Mouse (Mus musculus) cerebellum, adult 18-20 months (tissue): Measurements from ENCODE around the gene Fmo4.

Experiments used
- DNase-seq, 2 experiments: peaks; one replicate each; pipeline ENCODE4 v3.0.0; 2021

Gene Fmo4

DNA sequence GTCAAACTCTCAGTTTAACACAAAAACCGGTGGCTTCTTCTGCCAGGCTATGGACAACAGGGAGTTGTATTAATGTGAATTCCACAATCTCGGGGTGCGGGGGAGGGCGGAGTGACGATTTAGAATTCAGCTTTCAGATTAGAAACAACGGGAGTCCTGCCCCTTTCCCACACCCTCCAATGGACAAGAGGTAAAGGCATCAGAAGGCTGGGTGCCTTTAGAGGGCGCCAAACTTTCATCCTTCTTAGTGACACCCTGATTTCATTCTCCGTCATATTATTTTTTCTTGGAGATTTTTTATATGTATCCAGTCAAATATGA lies at the start of gene Fmo4:
TSS of gene Fmo4 (minus strand) at position 137 of the 321 bp plus-strand sequence.
- peak in 1 of 2 experiments; percentile 3 for DNase-seq

DNA sequence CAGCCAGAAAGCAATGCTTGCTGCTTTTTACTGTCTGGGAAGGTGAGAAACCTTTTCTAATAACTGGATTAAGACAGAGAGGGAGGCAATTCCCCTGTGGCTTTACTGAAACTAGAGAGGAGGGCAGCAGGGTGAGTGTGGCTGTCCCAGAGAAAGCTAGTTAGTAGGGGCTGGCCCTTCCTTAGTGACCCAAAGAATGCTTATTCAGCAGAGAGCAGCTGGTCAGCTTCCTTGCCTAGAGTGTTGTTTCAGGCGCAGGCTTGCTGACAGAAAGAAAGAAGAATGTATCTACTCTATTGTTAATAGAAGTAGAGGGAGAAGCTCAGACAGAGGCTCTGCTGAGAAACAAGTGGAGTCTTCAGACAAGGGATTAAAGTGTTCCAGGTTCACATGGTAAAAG lies 48.6 kb upstream of the Fmo4 start:
- DNase-seq: no peak

DNA sequence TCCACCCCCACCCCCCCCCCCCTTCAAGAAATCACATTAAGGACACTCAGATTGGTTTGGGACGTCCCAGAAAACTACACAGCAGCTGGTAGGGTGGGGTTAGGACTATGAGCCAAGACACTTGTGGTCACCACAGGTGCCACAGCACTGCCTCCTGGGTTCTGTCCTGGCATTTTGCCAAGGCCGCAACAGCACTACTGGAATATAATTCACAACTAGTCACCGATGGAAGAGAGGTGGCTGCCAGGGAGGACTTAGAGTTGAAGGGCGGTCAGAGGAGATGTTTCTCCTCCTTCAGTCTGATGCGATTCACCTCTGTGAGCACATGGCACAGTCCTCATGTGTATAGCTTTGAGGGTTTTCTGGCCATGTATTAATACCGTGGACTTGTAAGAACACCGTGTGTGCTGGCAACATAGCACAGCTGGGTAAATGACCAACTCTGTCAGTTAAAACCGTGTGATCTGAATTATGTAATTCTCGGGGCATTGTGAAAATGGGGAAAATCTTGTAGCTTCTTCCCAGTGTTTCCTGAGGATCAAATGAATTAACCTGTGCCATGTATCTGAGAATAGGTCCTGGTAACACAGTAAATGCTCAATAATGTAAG lies 46.3 kb upstream of the Fmo4 start:
- DNase-seq: no peak

DNA sequence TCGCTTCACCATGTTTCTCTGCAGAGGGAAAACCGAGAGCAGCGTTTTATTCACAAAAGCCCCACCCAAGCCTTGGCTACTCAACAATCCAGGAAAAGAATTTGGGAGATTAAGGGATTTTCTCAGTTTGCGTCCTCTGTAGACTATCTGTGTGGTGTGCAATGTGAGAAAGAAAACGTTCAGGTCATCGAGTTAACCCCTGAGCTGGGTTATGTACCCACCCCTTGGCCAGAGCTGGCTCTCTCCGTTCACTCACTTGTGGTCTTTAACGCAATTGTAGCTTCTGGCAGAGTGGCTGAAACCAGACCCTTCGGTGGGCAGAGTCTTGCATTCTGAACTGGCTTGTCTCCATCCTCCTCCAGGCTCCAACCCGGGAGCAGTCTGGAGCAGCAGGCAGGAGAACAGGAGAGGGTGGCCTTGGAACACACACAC lies 45.8 kb upstream of the Fmo4 start:
- no peak for DNase-seq

DNA sequence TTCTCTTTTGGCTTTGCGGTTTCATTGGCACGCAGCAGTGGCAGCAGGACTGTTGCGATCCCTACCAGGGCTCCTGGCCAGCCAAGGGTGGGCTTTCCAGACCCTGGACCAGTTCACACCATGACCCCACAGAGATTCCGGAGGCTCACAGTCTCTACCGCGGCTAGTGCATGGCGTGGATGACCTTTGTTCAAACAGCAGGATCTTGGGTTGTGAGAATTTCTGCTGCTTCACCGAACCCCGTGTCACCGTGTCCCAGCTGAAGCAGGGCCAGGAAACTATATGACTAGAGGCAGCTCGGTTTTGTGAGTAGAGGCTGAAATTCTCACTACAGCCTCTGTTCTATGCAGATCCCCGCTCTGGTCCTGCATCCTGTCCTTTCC lies 45.0 kb upstream of the Fmo4 start:
- no peak for DNase-seq

DNA sequence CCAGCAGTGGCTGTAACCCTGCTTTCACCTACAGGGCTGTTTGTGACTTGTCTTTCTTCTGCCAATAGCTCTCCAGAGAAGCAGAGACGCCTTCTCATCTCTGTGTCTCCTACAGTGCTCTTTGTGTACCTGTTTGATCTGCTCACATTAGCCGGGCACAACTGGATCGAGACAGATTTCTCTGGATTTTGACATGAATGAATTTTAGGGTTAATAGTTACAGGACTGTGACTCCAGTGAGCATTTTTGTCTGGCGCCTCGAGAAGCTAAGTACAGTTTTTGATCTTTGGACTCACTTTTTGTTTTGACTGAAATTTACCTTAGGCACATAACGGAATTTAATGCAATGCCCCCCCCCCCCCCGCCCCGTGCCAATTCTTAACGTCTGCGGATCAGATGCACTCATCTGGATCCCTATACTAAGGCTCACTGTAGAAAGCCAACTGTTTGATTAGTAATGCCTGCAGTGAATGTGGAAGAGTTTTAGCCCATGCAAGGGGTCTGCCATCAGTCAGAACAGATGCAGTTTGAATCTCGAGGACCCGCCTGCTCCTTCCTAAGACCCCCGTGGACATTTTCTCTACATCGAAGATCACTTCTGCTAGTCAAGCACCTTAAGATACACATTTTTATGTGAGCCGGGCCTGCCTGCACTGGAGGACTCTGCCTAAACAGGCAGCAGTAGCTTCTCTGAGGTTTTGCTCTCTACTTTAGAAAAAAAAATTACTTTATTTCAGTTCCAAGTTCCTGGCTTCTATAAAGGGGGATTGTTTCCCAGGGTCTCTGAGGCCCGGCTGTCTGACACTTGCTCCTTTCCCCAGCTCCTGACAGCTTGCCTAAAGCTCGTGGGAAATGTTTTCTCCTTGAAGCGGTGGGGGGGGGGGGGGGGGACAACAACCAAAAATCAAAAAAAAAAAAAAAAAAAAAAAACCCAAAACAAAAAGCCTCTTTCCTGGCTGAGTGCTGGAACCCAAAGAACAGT lies 44.3 kb upstream of the Fmo4 start:
- DNase-seq: no peak

DNA sequence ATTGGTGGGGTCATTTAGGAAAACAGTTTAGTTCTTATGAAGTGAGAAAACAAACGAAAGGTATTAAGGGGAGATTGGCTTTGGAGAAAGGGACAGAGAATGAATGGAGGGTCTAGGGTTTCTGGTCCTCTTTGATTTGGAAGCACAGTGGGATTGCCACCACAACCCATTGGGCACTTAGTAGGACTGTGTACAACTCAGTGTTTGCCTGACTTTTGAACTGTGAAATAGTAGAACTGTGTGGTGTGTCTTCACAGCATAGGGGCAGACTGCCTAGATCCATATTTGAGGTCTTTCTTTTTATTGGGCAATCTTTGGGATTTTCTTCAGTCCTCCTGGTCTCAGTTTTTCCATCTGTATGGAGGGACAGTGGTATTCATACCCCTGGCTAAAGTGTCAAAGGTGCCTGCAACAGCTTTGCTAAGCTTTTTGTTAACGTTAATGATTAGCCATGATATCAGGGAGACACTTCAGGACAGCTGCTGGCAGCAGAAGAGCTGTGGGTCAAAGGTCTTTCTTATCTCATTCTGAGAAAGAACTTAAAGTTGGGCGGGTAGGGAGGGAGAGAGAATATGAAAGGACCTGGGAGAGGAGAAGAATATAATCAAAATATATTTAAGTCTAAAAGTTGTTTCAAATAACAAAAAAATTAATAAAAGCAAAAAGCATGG lies 40.2 kb upstream of the Fmo4 start:
- no peak for DNase-seq

DNA sequence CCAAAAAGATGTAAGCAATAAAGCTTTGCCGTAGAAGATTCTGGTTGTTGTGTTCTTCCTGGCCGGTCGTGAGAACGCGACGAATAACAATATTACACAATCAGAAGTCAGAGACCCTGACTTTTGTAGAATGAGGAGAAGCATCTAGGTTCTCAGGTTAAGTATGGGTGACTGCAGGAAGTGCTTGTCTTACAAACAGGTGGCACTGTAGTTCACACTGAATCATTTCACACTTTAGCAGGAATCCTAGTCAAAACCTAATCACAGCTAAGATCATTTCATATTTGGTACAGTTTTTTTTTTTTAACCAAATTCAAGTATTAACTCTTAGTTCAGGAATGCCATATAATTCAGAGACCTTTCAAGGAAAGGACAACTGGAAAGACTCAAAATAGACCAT lies 33.8 kb upstream of the Fmo4 start:
- no peak for DNase-seq

DNA sequence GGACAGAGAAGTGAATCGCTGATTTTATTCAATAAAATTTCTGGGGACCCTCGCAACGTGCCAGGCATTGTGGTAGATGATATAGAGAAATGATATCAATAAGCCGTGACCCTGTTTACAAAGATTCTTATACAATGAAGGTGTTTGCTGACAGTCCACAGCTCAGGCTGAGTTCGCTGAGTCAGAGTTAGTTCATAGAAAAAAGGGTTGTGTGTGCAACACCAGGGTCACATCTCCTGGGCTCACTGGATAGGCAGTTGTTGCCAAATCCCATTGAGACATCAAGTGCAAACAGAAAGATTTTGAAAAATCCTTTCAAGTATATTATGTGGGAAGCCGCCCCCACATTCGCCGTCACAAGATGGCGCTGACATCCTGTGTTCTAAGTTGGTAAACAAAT lies 26.4 kb upstream of the Fmo4 start:
- no peak for DNase-seq

DNA sequence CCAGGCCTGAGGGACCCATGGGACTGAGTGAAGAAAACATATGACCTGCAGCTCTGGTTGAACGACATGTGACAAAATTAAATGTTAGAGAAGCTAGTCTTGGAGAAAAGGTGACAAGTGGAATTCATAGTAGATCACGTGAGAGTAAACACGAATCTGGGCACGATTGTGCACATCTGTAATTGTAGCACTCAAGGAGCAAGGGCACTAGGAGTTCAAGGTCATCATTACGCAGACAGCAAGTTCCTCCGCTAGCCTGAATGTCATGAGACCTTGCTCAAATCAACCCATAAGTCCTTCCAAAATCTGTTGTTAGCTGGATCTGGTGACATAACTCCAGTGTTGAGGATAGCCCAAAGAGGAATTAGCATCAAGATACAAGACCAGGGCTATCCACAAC lies 25.2 kb upstream of the Fmo4 start:
- no peak for DNase-seq

DNA sequence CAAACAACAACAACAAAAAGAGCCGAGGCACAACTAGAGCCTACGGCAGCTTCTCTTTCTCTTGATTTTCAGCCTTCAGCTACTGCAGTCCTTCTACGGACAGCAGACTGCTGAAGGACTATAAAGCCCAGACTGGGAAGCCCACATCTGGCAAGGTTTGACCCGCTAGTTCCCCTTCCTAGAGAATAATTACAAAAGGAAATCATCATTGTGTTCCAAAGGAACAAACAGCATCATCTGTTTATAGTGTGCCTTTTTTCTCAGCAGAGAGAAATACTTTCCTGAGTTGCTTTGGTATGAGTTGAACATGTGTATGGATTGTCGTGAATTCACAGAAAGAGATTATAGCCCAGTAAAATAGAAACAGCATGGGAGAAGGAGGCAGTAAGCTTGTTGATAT lies 20.6 kb upstream of the Fmo4 start:
- no peak for DNase-seq

DNA sequence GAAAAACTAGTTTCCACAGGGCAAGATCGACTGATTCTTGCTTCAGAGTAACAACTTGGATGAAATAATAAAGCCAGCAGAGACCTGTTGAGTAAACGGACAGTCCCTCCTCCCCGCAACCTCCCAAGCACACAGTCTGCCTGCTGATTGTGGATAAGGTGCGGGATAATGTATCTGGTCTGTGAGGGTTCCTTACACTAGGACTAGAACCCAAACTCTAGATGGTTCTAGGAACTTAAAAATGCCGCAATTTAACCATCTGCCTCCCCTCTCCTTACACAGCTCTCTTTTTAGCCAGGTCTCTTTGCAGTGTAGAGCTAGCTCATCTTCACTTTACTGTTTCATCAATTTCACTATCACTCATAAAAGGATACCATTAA lies 18.8 kb upstream of the Fmo4 start:
- no peak for DNase-seq

DNA sequence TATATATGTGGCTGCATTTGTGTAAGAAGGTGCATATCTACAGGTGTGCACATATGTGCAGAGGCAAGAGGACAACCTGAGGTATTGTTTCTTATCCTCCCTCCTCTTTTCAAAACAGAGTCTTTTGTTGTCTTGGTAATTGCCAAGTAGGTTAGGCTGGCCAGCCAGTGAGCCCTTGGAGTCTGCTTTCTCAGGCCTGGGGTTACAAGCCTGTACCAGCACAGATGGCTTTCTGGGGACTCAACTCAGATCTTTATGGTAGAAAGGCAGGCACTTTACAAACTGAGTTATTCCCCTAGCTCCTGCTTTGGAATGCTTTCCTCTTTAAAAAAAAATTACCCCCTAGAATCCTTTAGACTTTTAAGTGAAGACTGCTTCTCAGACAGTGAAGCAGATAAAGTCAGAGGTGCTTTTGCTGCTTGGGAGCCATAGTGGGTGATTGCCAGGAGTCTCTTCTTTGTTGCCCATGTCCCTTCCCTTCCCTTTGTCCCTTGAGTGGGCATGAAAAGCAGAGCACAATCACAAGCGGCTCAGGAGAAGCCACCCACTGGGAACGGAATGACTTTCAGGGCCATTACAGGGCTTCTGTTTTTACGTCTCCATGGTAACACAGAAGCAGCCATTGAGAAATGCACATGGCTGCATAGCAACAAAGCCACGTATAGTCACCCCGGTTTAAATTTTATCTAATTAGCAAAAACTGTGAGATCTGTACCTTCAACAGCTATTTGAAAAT lies 18.2 kb upstream of the Fmo4 start:
- no peak for DNase-seq

DNA sequence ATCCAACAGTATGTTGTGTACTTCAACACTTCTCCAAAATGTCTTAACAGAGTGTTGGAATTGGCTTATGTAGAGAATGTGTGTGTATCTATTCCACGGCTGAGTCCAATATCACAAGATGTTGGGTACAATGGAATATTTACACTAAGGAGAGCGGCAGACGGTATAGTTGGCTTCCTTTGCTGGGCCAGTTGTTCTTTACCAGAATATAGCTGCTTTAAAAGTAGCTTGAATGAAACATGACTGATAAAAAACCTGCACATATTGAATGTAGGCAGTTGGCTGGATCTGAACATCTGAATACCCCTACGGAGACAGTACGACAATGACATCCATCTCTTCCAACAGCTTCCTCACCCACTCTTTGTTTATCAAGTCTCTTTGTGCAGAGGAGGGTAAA lies 5.5 kb upstream of the Fmo4 start:
- no peak for DNase-seq

DNA sequence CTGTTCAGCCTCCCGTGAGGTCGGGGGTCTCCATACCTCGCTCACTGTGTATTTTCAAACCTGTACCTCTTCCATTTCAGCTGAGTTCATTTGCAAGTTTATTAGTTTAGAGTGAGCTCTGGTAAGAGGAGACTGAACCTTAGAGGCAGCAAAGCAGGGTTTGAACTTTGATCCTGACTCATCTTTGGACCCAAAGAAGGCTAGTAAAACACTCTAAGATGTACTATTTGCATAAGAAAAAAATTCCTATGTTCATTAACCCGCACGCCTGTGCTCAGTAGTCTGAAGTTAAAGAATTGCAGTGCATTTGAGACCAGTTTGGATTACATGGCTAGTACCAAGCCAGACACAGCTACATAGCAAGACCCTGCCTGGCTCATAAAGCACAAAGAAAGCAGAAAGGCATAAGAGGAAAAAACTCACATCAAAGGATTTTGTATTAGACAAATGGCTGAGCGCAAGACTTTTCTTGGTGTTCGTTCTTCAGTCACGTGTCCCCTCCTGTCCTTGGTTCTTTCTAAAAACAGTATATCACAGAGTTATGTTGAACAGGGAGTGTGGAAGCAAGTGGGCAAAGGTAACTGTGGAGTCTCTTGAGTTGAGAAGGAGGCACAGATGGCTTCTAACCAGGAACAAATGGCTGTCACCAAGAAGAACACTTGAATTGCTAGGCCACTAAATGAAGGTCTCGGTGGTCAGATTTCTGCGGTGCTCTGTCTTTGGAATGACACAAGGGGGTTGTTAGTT lies 1.8 kb upstream of the Fmo4 start:
- DNase-seq: no peak

DNA sequence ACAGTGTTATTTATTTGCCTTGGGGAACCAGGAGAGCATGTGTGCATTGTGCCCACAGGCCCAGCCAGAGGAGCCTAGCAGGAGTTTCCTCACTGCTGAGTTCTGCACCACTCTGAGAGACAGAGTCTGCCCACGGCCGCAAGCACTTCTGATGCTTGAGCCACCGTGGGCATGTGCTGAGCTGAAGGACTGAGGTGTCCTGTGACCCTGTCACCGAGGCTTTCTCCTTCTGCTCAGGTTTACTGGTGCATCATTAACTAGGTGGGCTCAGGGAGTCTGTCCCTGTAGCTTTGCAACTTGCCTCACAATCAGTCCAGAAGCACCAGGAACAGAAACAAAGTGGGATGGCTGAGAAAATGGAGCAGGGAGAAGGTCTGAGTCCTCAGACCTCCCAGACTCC lies 1.2 kb upstream of the Fmo4 start:
- DNase-seq: no peak

DNA sequence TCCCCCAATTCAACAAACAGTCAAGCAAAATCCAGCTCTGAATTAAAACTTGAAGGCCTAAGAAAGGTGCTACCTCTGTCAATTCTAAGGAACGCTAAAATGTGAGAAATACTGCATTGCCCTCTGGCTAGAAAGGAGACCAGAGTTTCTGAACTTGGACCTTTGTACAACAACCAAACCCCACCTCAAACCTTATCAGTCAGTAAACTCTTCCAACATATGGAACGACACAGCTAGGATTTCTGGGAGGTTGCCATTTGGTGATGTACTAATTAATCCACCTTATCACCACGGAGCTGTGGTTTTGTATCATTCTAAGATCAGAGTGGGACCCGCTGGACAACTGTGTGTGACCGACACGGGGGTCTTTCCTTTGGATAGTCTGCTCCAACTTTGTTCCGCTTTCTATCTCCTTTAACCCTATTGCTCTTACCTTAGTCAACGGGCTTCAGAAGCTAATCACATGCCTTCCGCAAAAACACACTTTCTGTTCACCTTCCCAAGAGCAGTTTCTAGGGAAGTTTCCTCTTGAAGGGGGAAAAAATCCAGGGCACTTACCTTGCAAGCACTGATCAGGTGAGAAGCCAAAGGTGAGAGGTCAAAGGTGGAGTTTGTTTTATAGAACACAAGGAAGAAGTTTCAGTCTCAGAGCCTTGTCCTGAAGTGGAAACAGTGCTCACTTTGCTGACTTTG lies 483 bp downstream of the Fmo4 start:
- no peak for DNase-seq

DNA sequence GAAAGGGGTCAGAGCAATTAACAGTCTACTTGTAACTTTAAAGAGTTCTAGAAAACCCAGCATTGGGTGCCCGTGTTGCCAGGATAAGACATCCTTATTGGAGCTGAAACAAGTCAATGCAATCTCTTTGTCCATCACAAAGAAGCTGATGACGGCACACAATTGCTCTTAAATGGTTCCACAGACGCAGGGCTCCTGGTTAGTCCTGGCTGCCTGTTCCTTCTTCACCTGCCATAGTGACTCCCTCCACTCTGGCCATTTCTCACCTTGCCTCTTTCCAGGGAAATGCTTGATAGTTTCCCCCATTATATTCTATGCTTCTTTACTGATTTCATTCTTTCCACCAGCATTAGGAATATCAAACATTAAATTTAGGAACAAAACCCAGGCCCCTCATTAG lies 5.2 kb downstream of the Fmo4 start:
- DNase-seq: no peak

DNA sequence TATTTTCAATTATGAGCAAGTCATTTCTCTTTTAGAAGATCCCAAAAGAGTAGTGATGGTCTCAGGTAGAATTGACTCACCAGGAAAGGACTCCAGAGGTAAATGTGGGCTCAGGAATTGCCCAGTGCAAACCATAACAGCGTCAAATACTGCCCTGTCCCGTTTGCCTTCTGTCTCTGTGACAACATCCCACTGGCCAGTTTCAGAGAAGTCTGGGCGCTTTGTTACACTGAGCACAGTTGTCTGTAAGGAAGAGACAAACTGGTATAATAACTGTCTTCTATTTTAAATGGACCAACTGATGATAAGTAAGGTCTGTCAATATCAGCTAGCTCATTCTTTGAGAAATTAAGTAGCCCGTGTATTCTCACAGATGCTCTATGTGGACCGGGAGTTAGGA lies 6.3 kb downstream of the Fmo4 start:
- DNase-seq: no peak

DNA sequence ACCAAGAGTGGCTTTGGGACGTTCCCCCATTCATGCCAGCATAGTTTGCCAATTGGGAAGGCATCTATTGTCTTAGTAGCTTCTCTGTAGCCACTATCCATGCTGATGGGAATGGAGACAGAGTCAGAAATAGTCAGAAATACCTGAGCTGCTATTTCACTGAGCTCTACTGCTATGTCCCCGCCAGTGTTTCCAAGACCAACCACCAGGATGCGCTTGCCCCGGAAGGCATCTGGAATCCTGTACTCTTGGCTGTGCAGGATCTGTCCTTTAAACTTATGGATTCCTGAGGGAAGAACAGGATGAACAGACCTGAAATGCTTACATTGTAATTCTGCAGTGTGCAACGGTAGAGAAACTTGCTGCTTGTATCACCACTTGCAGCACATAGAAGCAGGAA lies 8.8 kb downstream of the Fmo4 start:
- DNase-seq: no peak

DNA sequence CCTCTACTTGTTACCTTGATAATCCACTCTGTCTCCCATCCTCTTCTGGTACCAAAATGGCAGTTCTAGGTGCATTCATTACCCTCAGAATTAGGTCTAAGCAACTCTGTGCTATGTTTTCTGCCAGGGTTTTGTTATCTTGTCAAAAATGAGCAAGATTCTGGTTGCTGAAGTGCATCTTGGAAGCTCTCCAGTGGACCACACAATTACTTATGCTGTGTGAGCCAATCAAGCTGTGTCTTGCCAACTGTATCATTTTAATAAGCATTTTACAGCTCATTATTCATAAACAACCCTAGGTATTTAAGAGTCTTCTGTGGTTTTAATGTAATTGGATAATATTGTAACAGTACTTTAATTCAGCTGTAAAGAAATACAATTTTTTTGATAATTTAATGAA lies 17.3 kb downstream of the Fmo4 start:
- DNase-seq: no peak
